Mouse (Mus musculus) adrenal gland, postnatal 10 days (tissue): ENCODE data around the gene Fam219b. TPM values are rescaled to one million over a fixed set of nuclear protein-coding genes. Genes with fewer than 3 reads are reported as not detected.

Source experiments
- DNase-seq: peaks from one replicate; pipeline ENCODE4 v3.0.0; 2021; ENCODE audit warnings: mixed read lengths
- long read RNA-seq, 2 experiments: library from polyadenylated mRNA; stranded (forward); transcript quantifications; one replicate each; pipeline ENCODE4 v2.0.0; 2021
- total RNA-seq, 2 experiments: library from RNA; stranded (reverse); gene quantifications; 2 replicates each; pipeline ENCODE4 v1.2.3; 2021

Gene Fam219b
- total RNA-seq, result 10 to 100 TPM; 19.6 to 23.4 TPM
- long read RNA-seq, experiment 1, transcript Fam219b-202 (5 exons, 3,017 nt), result major isoform, 15 of 32 reads
- long read RNA-seq, experiment 1, transcript Fam219b-201 (4 exons, 3,001 nt), result minor isoform, 13 of 32 reads
- long read RNA-seq, experiment 1, partial matches to known transcripts, result 0 of 32 reads
- long read RNA-seq, experiment 1, other reads (novel, unspliced or antisense), result 4 of 32 reads
- long read RNA-seq, experiment 2, transcript Fam219b-202 (5 exons, 3,017 nt), result major isoform, 19 of 29 reads
- long read RNA-seq, experiment 2, transcript Fam219b-201 (4 exons, 3,001 nt), result minor isoform, 5 of 29 reads
- long read RNA-seq, experiment 2, partial matches to known transcripts, result 4 of 29 reads
- long read RNA-seq, experiment 2, other reads (novel, unspliced or antisense), result 1 of 29 reads

GRCm38 (mm10) chr9:57537044-57537727 lies at the start of gene Fam219b:
Gene Fam219b (plus strand): TSS chr9:57537528.
- peak; percentile 95 for DNase-seq

- no peak for DNase-seq
Measured at GRCm38 (mm10) chr9:57487807-57488206, 49.5 kb upstream of the Fam219b start.

GRCm38 (mm10) chr9:57493532-57493931 lies 43.8 kb upstream of the Fam219b start:
- DNase-seq, result no peak

GRCm38 (mm10) chr9:57494970-57495369 lies 42.4 kb upstream of the Fam219b start:
- DNase-seq, result no peak

GRCm38 (mm10) chr9:57497236-57497635 lies 40.1 kb upstream of the Fam219b start:
- DNase-seq, result no peak

- DNase-seq, result no peak
Measured at GRCm38 (mm10) chr9:57498536-57498935, 38.8 kb upstream of the Fam219b start.

- DNase-seq, result no peak
Measured at GRCm38 (mm10) chr9:57501452-57501851, 35.9 kb upstream of the Fam219b start.

- DNase-seq, result no peak
Measured at GRCm38 (mm10) chr9:57501861-57502260, 35.5 kb upstream of the Fam219b start.

- DNase-seq, result peak; percentile 30
Measured at GRCm38 (mm10) chr9:57502911-57503621, 34.3 kb upstream of the Fam219b start.

GRCm38 (mm10) chr9:57503622-57504380 lies 33.5 kb upstream of the Fam219b start, which contains the start of gene Rpp25:
Gene Rpp25 (plus strand): TSS chr9:57504026.
- DNase-seq, result peak; percentile 83

- DNase-seq, result peak; percentile 75
Measured at GRCm38 (mm10) chr9:57504381-57504700, 33.0 kb upstream of the Fam219b start.

- DNase-seq, result no peak
Measured at GRCm38 (mm10) chr9:57504891-57505290, 32.4 kb upstream of the Fam219b start.

GRCm38 (mm10) chr9:57505700-57506099 lies 31.6 kb upstream of the Fam219b start:
- peak; percentile 77 for DNase-seq

- no peak for DNase-seq
Measured at GRCm38 (mm10) chr9:57510577-57510976, 26.8 kb upstream of the Fam219b start.

- DNase-seq, result peak; percentile 76
Measured at GRCm38 (mm10) chr9:57517113-57517512, 20.2 kb upstream of the Fam219b start.

- no peak for DNase-seq
Measured at GRCm38 (mm10) chr9:57520375-57521055, 16.8 kb upstream of the Fam219b start.

GRCm38 (mm10) chr9:57521056-57521911 lies 16.0 kb upstream of the Fam219b start, which contains the start of gene Cox5a:
Gene Cox5a (plus strand): TSS chr9:57521274.
- peak; percentile 97 for DNase-seq

GRCm38 (mm10) chr9:57522114-57522860 lies 15.0 kb upstream of the Fam219b start:
- no peak for DNase-seq

- no peak for DNase-seq
Measured at GRCm38 (mm10) chr9:57522861-57523246, 14.5 kb upstream of the Fam219b start.

- DNase-seq, result no peak
Measured at GRCm38 (mm10) chr9:57523754-57524153, 13.6 kb upstream of the Fam219b start.
